Mouse (Mus musculus): ENCODE results near the gene Xxylt1. TPM values are rescaled to one million over a fixed set of nuclear protein-coding genes. Genes with fewer than 3 reads are reported as not detected.

The Xxylt1 gene
- polyA plus RNA-seq, 1 experiment from 2014 or later: 15.7 TPM

DNA sequence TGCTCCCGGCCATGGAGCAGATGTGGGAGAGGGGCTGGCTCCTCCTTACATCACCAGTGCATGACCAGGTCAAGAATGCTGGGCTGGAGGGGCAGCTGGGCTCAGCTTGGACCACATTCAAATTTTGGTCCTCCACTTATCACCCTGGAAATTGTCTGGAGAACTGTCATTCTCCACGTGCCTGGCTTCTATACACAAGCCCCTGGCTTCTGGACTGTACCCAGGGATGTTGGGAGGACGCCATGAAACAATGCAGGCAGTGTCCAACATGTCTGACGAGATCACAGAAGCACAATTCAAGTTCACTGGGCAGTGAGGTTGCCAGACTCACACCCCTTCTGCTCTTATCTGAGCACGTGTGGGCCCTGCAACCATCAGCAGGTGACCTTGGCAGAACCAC, 114.5 kb downstream of the Xxylt1 start:
- WGBS: 39% methylated on average over 5 of the region's 5 CpGs
- H3K27me3 ChIP-seq (replicated peaks): no peaks in the 10 kb centered on the region

DNA sequence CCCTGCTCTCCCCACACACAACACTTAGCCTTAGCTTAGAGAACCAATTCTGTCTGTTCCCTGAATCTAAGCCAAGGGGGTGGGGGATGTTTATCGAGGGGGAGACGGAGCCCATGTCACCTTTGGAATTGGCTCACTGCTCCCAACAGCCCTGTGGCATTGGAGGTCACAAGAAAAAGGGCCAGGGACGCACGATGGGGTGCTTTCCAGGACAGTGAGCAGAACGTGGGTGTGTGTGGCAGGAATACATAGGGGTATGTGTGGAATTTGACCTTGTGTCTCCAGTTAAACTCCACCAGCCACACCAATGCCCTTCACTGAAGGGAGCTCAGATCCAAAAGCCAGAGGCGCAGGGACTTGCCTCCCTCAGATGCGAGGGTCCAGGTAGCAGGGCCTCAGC, 116.3 kb downstream of the Xxylt1 start:
- peaks cover 21% of the 10 kb centered on the region; the same call in 1 of the 2 replicates for H3K4me1 ChIP-seq
- H3K9ac ChIP-seq: no peak overlapping the region
- WGBS: 66% methylated on average over 7 of the region's 7 CpGs
- no peak overlapping the region for H3K4me2 ChIP-seq
- H3K27ac ChIP-seq: no peak overlapping the region
- ATAC-seq (ENCODE audit: insufficient read depth, low FRiP score, low read depth): no peak
- no peak overlapping the region for H3K4me3 ChIP-seq (replicated peaks)
- H3K36me3 ChIP-seq: no peaks in the 10 kb centered on the region
- H3K9me3 ChIP-seq: no peaks in the 10 kb centered on the region
- no peaks in the 10 kb centered on the region for H3K27me3 ChIP-seq (replicated peaks)

More for the DNA sequence above, 114.5 kb downstream of the Xxylt1 start:
- no peak for ATAC-seq (ENCODE audit: insufficient read depth, low FRiP score, low read depth)
- Histone ChIP-seq H3K36me3 (no peaks in the 10 kb centered on the region), H3K9me3 (no peaks in the 10 kb centered on the region), H3K4me1 (peaks cover 22% of the 10 kb centered on the region; the same call in 1 of the 2 replicates), H3K4me3 (replicated peaks) (no peak overlapping the region), H3K4me2 (no peak overlapping the region), H3K9ac (no peak overlapping the region), H3K27ac (no peak overlapping the region)

- ATAC-seq (ENCODE audit: insufficient read depth, low FRiP score, low read depth): no peak
- 80% methylated on average over 6 of the region's 6 CpGs for WGBS
- H3K27ac ChIP-seq: no peak overlapping the region
Measured at GRCm38 (mm10) chr16:30964411-30964810, 116.8 kb downstream of the Xxylt1 start.

DNA sequence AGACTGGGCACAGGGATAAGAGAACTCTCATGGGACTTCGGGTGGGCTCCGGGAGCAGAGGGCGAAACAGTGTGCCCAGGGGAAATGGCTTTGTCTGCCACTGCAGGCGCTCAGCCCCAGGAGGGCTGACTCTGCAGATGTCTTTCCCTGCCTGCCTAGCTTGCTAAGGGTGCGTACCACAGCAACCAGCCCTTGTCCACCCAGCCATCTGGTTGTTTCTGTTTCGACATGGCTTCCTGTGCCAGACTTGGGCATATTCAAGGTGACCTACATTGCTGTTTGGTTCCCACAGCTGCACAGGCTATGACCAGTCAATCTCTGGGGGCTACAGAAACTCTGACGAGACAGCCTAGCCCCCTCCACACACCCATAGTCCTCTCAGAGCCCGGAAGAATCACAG, 118.7 kb downstream of the Xxylt1 start:
- H3K36me3 ChIP-seq: no peaks in the 10 kb centered on the region
- H3K9me3 ChIP-seq: no peaks in the 10 kb centered on the region
- H3K27me3 ChIP-seq (replicated peaks): no peaks in the 10 kb centered on the region
- H3K9ac ChIP-seq: no peak overlapping the region
- no peak overlapping the region for H3K4me3 ChIP-seq (replicated peaks)
- WGBS: 86% methylated on average over 8 of the region's 8 CpGs
- 0 out of 2 replicates have a peak, but pooled peaks cover 15% of the 10 kb centered on the region for H3K4me1 ChIP-seq
- no peak for ATAC-seq (ENCODE audit: insufficient read depth, low FRiP score, low read depth)
- no peak overlapping the region for H3K4me2 ChIP-seq
- H3K27ac ChIP-seq: no peak overlapping the region

More at GRCm38 (mm10) chr16:30964411-30964810, 116.8 kb downstream of the Xxylt1 start:
- no peaks in the 10 kb centered on the region for H3K9me3 ChIP-seq
- H3K4me3 ChIP-seq (replicated peaks): no peak overlapping the region
- no peak overlapping the region for H3K4me2 ChIP-seq
- H3K9ac ChIP-seq: no peak overlapping the region
- H3K27me3 ChIP-seq (replicated peaks): no peaks in the 10 kb centered on the region
- H3K4me1 ChIP-seq: peaks cover 16% of the 10 kb centered on the region; the same call in 1 of the 2 replicates
- H3K36me3 ChIP-seq: no peaks in the 10 kb centered on the region

DNA sequence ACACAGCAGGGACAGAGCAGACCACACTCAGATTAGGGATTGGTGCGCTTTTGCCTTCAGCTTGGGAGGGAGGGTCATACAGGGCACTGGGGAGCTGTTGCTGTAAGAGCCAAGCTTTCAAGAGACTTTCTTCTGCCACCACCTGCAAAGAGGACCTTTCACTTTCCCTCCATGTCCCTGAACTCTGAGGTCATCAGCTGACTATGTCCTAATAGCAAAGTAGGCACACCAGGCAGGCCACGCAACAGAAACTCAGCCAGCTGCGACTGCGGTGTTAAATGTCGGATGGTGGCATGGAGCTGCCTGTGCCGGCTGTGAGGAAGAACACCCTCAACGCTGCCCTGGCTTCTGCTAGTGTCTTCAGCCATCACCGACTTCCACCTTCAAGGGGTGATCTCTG, 120.1 kb downstream of the Xxylt1 start:
- no peak for ATAC-seq (ENCODE audit: insufficient read depth, low FRiP score, low read depth)
- WGBS: 86% methylated on average over 8 of the region's 8 CpGs
- Histone ChIP-seq H3K36me3 (no peaks in the 10 kb centered on the region), H3K9ac (no peak overlapping the region), H3K4me3 (replicated peaks) (no peak overlapping the region), H3K4me1 (peaks cover 14% of the 10 kb centered on the region; the same call in 1 of the 2 replicates), H3K27ac (no peak overlapping the region), H3K27me3 (replicated peaks) (no peaks in the 10 kb centered on the region), H3K4me2 (no peak overlapping the region), H3K9me3 (no peaks in the 10 kb centered on the region)

DNA sequence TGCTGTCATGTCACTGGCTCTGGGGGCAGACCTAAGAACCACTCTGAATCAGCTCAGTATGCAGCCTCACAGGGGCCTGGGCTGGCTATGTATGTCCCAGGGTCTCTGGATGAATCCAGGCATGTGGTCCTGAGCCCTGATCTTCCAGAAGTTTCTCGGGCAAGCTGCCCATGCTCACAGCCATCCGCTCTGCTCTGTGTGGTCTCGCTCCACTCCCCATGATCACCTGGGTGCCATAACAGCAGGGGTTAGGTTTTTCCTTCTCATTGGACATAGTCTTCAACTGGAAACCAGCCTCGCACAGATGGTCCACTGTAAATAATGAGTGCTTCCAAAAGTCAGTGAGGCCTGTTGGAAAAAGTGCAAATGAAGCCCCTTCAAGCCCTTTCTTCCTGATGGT, 121.0 kb downstream of the Xxylt1 start:
- peaks cover 14% of the 10 kb centered on the region; the same call in 1 of the 2 replicates for H3K4me1 ChIP-seq
- no peak for ATAC-seq (ENCODE audit: insufficient read depth, low FRiP score, low read depth)
- no peaks in the 10 kb centered on the region for H3K9me3 ChIP-seq
- no peak overlapping the region for H3K9ac ChIP-seq
- H3K27ac ChIP-seq: no peak overlapping the region
- 68% methylated on average over 4 of the region's 4 CpGs for WGBS
- no peak overlapping the region for H3K4me3 ChIP-seq (replicated peaks)
- H3K27me3 ChIP-seq (replicated peaks): no peaks in the 10 kb centered on the region
- H3K36me3 ChIP-seq: no peaks in the 10 kb centered on the region
- H3K4me2 ChIP-seq: no peak overlapping the region

GRCm38 (mm10) chr16:30959692-30960091, 121.5 kb downstream of the Xxylt1 start:
- H3K4me2 ChIP-seq: no peak overlapping the region
- H3K4me3 ChIP-seq (replicated peaks): no peak overlapping the region
- H3K27ac ChIP-seq: no peak overlapping the region
- H3K36me3 ChIP-seq: no peaks in the 10 kb centered on the region
- H3K4me1 ChIP-seq: peaks cover 9% of the 10 kb centered on the region; the same call in 1 of the 2 replicates
- no peak overlapping the region for H3K9ac ChIP-seq
- no peak for ATAC-seq (ENCODE audit: insufficient read depth, low FRiP score, low read depth)
- H3K9me3 ChIP-seq: no peaks in the 10 kb centered on the region
- no peaks in the 10 kb centered on the region for H3K27me3 ChIP-seq (replicated peaks)
- 73% methylated on average over 12 of the region's 12 CpGs for WGBS

DNA sequence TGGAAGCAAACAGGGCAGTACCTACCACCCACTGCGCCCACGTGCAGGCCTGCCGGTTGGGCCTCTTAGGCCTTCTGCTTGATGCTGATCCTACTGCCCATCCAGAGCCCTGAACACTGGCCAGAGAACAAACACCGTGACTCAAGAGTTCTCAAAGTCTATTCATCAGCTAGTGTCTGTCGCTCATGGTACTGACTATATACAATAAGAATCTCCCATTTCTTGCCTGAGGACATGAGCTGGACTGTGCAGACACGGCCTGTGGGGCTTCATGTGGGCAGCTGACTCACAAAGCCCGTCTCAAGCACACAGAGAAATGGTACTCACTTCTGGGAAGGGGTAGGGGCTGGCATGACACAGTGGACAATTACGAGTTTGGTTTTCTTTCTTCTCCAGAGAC, 125.1 kb downstream of the Xxylt1 start:
- H3K36me3 ChIP-seq: no peaks in the 10 kb centered on the region
- ATAC-seq (ENCODE audit: insufficient read depth, low FRiP score, low read depth): no peak
- H3K27me3 ChIP-seq (replicated peaks): no peaks in the 10 kb centered on the region
- H3K9me3 ChIP-seq: no peaks in the 10 kb centered on the region
- no peak overlapping the region for H3K4me3 ChIP-seq (replicated peaks)
- no peak overlapping the region for H3K27ac ChIP-seq
- no peak overlapping the region for H3K4me2 ChIP-seq
- peaks cover 9% of the 10 kb centered on the region; the same call in 1 of the 2 replicates for H3K4me1 ChIP-seq
- 87% methylated on average over 8 of the region's 8 CpGs for WGBS
- H3K9ac ChIP-seq: no peak overlapping the region

DNA sequence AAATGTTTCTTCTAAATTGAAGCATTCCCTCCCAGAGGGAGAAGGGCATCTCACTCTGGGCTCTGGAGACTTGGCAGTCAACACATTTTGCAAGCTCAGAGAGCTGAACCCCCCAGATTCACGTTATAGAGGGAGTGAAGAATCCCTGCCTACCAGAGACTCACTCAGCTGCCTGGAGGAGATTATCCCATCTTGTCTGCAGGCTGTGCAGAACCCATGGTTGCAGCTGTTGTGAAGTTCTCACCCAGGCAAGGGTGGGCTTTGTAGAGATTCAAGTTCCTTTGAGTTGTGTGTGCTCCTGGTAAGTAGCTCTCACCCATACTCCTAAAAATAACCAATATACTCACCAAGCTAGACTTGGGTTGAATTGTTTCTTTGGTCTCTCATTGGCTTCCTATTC, 132.6 kb downstream of the Xxylt1 start:
- Histone ChIP-seq H3K9me3 (no peaks in the 10 kb centered on the region), H3K27me3 (replicated peaks) (no peaks in the 10 kb centered on the region), H3K36me3 (no peaks in the 10 kb centered on the region), H3K4me3 (replicated peaks) (no peak overlapping the region), H3K27ac (no peak overlapping the region), H3K4me1 (no peaks in the 10 kb centered on the region), H3K4me2 (no peak overlapping the region), H3K9ac (no peak overlapping the region)
- 54% methylated on average over 1 of the region's 1 CpGs for WGBS
- no peak for ATAC-seq (ENCODE audit: insufficient read depth, low FRiP score, low read depth)

DNA sequence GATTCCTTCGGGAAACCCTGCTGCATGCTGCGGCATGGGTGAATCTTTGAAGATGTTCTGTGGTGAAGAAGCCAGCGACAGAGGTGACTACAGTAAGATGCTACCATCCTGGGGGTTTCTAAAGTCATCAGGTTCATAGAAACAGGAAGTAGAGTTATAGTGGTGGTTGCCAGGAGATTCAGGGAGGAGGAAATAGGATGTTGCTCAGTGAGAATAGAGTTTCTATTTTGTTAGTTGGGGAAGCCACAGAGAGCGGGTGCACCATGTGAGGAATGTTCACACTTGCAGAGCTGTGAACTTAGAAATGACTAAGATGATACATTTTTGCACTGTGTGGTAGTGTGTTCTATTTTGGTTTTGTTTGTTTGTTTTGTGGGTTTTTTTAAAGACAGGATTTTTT, 133.0 kb downstream of the Xxylt1 start:
- no peaks in the 10 kb centered on the region for H3K4me1 ChIP-seq
- no peak overlapping the region for H3K9ac ChIP-seq
- 91% methylated on average over 4 of the region's 4 CpGs for WGBS
- H3K4me2 ChIP-seq: no peak overlapping the region
- no peak overlapping the region for H3K27ac ChIP-seq
- no peak overlapping the region for H3K4me3 ChIP-seq (replicated peaks)
- no peaks in the 10 kb centered on the region for H3K9me3 ChIP-seq
- no peaks in the 10 kb centered on the region for H3K36me3 ChIP-seq
- no peak for ATAC-seq (ENCODE audit: insufficient read depth, low FRiP score, low read depth)
- no peaks in the 10 kb centered on the region for H3K27me3 ChIP-seq (replicated peaks)

- no peaks in the 10 kb centered on the region for H3K27me3 ChIP-seq (replicated peaks)
- H3K9me3 ChIP-seq: no peaks in the 10 kb centered on the region
- WGBS: 63% methylated on average over 8 of the region's 8 CpGs
- H3K9ac ChIP-seq: no peak overlapping the region
- no peaks in the 10 kb centered on the region for H3K36me3 ChIP-seq
- no peak overlapping the region for H3K4me2 ChIP-seq
- H3K4me1 ChIP-seq: no peaks in the 10 kb centered on the region
- no peak overlapping the region for H3K27ac ChIP-seq
- no peak for ATAC-seq (ENCODE audit: insufficient read depth, low FRiP score, low read depth)
- no peak overlapping the region for H3K4me3 ChIP-seq (replicated peaks)
Measured at GRCm38 (mm10) chr16:30944886-30945285, 136.3 kb downstream of the Xxylt1 start.

- no peak for ATAC-seq (ENCODE audit: insufficient read depth, low FRiP score, low read depth)
- no peaks in the 10 kb centered on the region for H3K4me1 ChIP-seq
- H3K9ac ChIP-seq: no peak overlapping the region
- no peak overlapping the region for H3K4me3 ChIP-seq (replicated peaks)
- H3K9me3 ChIP-seq: no peaks in the 10 kb centered on the region
- no peak overlapping the region for H3K4me2 ChIP-seq
- no peak overlapping the region for H3K27ac ChIP-seq
- H3K27me3 ChIP-seq (replicated peaks): no peaks in the 10 kb centered on the region
- WGBS: 64% methylated on average over 4 of the region's 4 CpGs
- no peaks in the 10 kb centered on the region for H3K36me3 ChIP-seq
Measured at GRCm38 (mm10) chr16:30943919-30944318, 137.3 kb downstream of the Xxylt1 start.

DNA sequence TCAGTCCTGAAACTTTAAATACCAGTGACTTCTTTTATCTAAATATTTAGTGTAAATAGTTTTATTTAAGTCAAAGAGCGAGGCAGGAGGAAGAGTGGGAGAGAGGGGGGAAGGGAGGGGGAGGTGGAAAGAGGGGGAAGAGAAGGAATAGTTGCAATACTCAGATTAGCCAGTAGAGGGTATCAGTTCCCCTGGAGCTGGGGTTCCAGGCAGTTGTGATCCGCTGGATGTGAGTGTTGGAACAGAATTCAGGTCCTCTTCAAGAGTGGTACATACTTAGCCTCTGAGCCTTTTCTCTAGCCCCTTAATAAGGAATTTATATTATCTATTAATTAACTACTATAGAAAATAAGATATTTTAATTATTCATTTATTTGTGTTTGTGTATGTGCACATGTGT, 140.5 kb downstream of the Xxylt1 start:
- H3K9me3 ChIP-seq: no peaks in the 10 kb centered on the region
- H3K4me1 ChIP-seq: peaks cover 6% of the 10 kb centered on the region; the same call in 1 of the 2 replicates
- H3K9ac ChIP-seq: no peak overlapping the region
- 80% methylated on average over 2 of the region's 2 CpGs for whole genome bisulfite sequencing
- no peak for ATAC-seq (ENCODE audit: insufficient read depth, low FRiP score, low read depth)
- no peaks in the 10 kb centered on the region for H3K27me3 ChIP-seq (replicated peaks)
- no peaks in the 10 kb centered on the region for H3K36me3 ChIP-seq
- no peak overlapping the region for H3K4me3 ChIP-seq (replicated peaks)
- no peak overlapping the region for H3K27ac ChIP-seq
- H3K4me2 ChIP-seq: no peak overlapping the region
